Mouse (Mus musculus) central nervous system, embryonic 18 days (tissue): ENCODE results near the gene Shq1. TPM values are rescaled to one million over a fixed set of nuclear protein-coding genes. Genes with fewer than 3 reads are reported as not detected.

Experiments used
- polyA plus RNA-seq: library from polyadenylated mRNA; depleted of rRNA; stranded (reverse); fragments of >200 nt; gene quantifications from 2 replicates; pipeline ENCODE4 v1.2.3, GENCODE M21; 2012; rRNA removed

Shq1 gene
- polyA plus RNA-seq, result 6.6 and 7.0 TPM in 2 replicates

GRCm38 (mm10) chr6:100670880-100671344, at the start of gene Shq1:
Gene Shq1, minus strand, starts transcription at chr6:100671157.

GRCm38 (mm10) chr6:100704574-100705365, 33.8 kb upstream of the Shq1 start, which contains the start of gene Gxylt2:
Gene Gxylt2, plus strand, starts transcription at chr6:100704734.

Other genes starting within 250 kb of the Shq1 start
- 1.1 and 2.1 TPM in 2 replicates for gene Gxylt2, start 33.6 kb upstream of the Shq1 start, polyA plus RNA-seq
- 41.1 and 41.7 TPM in 2 replicates for gene Ppp4r2, start 162.5 kb upstream of the Shq1 start, polyA plus RNA-seq